Mouse (Mus musculus): Measurements from ENCODE around the gene Nolc1. TPM values are rescaled to one million over a fixed set of nuclear protein-coding genes. Genes with fewer than 3 reads are reported as not detected.
A peak's percentile ranks its signal among the peaks of the same experiment; 100 is the strongest.

Gene Nolc1
- total RNA-seq (2021): 10 to 100 TPM; 42.0 to 56.0 TPM
- long read RNA-seq, experiment 1, transcript Nolc1-203 (13 exons, 3,523 nt): major isoform, 7 of 35 reads
- long read RNA-seq, experiment 1, partial matches to known transcripts: 12 of 35 reads
- long read RNA-seq, experiment 1, other reads (novel, unspliced or antisense): 15 of 35 reads
- long read RNA-seq, experiment 2, transcript Nolc1-203 (13 exons, 3,523 nt): major isoform, 5 of 20 reads
- long read RNA-seq, experiment 2, partial matches to known transcripts: 2 of 20 reads
- long read RNA-seq, experiment 2, other reads (novel, unspliced or antisense): 12 of 20 reads

DNA sequence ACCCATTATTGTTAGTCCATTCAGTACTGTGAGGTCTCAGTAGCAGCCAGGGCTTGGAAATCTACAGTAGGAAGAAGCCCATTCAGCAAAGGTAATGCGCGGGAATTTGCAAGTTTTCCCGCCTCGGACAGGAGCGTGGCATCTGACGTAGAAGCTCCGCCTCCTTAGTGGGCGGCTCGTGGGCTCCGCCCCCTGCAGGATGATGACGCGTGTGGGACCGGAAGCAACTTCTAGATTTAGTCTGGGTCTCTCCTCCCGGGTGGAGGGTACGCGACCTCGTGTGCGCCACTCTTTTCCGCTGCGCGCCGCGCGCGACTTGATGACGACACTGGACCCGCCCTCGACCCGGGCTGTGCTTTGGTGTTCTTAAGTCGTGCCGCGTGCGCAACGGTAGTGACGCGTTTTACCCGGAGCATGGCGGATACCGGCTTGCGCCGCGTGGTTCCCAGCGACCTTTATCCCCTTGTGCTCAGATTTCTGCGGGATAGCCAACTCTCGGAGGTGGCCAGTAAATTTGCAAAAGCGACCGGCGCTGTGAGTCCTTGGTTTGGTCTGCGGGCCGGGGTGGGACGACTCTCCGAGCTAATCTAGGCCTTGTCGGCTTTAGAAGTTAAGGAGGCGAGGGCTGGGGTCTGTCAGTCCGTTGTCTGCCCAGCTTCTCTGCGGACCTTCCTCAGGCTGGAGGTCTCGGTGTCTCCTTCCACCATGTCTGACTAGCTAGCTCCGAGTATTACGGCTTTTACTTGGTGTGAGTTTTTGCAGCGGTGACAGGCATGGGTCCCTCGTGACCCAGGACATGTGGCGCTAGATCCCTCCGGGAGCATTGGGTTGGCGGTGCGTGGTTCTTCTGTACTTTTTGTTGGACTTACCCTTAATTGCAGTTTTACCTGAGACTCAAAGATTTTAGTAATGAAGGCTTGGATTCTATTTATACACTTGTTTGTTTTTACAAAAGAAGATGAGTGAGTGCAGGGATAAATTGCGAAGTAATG lies at the start of gene Nolc1:
TSS of gene Nolc1 (plus strand) at position 248 of the 992 bp plus-strand sequence.
- peak; percentile 99 to 100 for DNase-seq

DNA sequence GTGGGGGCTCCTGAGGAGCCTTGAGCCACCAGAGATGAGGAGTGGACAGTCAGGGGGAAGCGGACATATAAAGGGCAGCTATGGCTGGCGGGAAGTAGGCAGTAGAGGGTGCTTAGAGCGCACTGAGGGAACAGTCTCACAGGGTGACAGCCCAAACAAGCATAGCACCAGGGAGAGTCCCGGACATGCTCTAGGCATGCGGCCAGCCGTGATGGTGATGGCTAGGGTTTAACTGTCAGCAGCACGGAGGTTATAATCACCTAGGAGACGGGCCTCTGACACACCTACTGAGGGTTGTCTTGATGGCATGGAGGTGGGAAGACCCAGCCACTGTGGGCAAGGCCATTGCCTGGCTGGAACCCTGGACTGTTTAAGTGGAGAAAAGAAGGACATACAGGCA lies 49.1 kb upstream of the Nolc1 start:
- no peak for DNase-seq

DNA sequence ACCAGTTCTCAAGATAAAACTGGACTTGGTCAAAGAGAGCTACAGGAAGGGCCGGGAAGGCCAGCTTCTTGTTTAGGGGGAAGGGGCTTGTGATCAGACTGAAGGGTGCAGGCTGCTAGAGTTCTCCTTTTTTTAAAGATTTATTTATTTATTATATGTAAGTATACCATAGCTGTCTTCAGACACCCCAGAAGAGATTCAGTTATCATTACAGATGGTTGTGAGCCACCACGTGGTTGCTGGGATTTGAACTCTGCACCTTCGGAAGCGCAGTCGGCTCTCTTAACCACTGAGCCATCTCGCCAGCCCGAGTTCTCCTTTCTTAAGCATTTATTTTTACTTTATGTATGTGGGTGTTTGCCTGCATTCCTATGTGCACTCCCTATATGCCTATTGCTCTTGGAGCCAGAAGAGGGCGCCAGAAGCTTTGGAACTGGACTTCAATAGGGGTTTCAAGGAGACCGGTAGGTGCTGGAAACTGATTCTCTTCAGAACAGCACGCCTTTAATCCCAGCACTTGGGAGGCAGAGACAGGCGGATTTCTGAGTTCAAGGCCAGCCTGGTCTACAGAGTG lies 46.8 kb upstream of the Nolc1 start:
- no peak for DNase-seq

DNA sequence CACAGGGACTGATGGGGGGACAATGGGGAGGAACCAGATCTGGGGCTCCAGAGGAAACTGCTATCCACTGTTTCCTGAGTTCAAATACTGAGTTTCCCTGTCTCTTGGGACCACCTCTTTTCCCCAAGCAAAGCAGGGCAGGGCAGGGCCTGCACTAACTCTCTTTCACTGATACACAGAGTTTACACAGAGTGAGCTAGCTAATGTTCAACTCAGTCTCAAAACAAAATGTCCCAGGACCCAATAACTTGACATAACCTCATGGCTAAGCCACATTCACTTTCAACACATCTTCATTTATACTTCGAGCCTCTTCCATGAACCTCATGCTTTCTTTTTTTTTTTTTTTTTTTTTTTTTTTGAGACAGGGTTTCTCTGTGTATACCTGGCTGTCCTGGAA lies 46.0 kb upstream of the Nolc1 start:
- DNase-seq: no peak

DNA sequence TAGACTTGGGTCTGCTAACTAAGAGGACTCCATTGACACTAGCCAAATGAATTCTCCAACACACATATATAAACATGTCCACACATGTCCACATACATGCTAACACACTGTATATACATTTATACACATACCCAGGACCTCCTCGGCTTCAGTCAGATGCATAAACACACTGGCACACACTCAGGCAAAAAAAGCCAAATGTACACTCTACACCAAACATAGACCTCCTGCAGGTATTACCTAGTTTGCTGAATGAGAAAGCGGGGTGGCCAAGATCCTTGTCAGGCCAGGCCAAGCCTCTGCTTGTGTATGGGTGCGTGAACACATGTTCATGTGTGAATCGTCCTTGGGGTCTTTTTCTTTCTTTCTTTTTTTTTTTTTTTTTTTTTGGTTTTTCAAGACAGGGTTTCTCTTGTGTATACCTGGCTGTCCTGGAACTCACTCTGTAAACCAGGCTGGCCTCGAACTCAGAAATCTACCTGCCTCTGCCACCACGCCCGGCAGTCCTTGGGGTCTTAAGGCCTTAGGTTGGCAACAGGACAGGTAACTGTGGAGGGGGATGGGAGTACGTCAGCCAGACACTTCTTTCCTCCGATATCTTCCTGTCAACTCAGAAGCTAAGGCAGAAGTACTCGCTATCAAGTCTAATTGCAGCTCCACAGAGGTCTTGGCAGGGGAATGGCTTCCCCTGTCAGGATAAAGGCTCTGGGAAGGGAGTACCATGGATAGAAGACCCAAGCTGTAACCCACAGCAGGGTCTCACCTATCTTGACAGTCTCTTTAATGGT lies 45.3 kb upstream of the Nolc1 start:
- no peak for DNase-seq

DNA sequence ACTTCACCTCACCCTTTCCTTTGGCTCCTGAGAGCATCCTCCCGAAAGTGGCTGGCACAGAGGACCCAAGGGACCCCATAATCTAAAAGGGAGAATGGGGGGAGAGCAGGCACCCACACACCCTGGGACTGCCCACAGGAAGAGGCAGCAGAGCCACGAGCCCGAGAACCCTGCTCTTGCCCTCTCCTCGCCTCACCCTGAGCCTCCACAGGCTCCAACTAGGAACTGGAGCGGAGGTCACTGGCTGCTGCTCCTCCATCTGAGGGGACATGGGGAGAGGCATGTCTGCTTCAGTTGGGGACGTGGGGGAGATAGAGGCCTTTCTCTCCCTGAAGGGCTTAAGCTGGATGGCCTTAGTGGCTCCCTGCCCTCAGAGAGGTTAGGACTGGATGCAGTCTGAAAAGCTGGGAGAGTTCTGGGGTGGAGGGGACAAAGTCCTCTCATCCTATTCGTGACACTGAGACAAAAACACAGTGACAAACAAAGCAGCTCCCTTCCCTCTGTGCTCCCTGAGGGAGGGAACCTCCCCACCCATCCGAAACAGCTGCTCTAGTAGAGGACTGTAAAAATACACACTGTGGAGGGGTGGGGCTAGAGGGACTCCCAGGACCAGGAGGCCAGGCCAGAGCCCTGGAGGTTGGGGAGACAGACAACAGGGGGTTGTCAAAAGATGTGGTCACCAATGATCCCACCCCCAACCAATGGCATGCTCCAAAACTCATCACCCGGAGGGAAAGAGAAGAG lies 43.8 kb upstream of the Nolc1 start:
- DNase-seq: no peak

DNA sequence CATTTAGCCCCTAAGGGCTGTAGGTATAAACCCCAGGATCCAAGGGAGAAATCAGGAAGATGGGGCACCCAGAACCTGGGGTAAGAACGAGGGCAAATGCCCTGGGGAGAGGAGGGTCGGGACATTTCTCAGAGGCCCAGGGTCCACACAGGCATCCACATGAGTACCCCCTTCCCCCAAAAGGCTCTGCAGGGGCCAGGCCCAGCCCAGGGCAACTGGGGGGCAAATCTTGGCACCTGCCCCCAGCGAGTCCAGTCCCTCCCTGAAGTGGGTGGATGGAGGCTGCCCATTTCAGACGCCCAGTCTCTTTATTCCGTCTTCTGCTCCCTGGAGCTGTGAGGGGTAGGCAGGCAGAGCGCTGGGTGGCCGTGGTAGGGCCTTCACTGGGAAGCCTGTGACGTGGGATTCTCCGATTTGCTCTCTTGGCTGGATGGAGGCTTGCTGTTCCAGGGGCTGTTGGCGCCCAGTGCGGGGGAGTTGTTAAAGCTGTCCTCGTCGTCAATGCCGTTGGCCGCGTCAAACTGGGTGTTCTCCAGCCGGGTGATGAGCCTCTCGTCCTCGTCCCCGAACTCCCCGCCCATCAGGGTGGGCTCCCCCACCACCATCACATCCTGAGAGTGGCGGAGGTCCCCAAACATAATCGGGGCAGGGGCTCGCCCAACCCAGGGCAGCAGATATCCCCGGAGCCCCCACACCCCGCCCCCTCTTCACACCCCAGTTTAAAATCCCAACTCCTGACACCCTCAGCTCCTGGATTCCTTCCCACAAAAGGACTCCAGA lies 42.7 kb upstream of the Nolc1 start:
- no peak for DNase-seq

DNA sequence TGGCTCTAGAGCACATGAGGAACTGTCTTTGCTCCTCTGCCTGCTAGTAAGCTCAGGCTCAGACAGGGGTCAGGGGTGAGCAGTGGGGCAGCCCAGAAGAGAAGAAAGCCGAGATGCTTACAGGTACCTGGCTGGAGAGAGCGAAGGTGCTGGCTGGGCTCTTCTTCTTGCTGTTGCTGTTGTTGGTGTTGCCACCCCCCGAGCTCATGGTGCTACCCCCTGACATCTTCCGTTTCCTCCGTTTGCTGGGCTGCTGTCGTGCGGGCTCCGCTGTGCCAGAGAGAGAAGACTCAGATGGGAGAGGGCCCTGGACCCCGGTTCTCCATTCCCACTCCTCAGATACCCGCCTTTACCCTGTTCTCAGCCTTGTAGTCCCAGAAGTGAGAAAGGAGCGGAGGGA lies 41.8 kb upstream of the Nolc1 start:
- DNase-seq: no peak

DNA sequence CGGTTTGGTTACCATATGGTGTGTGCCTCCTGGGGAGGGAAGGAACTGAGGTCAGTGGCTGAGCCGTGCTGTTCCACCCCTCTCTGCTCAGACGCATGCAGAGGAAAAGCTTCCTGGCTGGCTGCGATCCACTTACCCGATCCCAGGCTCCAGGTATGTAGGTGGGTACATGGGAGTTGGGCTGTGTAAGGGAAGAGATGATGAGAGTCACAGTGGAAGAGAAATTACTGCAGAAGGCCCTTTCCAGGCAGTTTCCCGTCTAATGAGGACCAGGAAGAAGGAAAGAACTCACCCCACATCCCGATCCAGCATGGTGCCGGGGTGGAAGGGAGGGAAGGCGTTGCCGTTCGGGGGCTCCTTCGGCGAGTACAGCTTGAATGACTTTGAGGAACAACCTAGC lies 39.7 kb upstream of the Nolc1 start:
- DNase-seq: no peak

DNA sequence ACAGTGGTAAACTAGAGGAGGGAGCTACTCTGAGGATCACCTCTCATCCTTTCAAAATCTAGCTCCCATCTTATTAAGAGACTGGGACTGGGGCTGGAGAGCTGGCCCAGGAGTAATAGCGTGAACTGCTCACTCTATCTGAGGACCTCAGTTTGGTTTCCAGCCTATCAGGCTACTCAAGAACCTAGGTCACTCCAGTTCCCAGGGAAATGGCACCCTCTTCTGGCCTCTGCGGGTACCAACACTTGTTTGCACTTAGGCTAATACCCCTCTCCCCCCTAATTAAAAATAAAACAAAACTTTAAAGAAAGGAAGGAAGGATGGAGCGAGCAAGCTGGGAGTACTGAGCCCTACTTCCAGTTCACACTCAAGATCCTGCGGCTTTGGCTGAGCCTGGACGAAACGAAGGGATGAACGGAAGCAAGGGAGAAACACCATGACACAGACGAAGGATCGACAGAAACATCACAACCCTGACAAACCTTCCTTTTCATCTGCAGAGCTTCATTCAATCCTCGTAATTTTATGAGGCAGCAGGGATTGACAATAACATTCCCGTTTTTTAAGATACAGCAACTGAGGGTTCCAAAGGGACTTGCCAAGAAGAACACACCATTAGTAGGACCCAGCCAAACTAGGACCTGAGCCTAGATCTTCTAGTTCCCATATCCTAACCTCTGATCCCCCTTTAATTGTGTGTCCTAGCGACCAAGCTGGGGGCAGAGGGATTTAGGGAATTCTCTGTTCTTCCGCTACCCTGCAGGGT lies 39.0 kb upstream of the Nolc1 start:
- no peak for DNase-seq

DNA sequence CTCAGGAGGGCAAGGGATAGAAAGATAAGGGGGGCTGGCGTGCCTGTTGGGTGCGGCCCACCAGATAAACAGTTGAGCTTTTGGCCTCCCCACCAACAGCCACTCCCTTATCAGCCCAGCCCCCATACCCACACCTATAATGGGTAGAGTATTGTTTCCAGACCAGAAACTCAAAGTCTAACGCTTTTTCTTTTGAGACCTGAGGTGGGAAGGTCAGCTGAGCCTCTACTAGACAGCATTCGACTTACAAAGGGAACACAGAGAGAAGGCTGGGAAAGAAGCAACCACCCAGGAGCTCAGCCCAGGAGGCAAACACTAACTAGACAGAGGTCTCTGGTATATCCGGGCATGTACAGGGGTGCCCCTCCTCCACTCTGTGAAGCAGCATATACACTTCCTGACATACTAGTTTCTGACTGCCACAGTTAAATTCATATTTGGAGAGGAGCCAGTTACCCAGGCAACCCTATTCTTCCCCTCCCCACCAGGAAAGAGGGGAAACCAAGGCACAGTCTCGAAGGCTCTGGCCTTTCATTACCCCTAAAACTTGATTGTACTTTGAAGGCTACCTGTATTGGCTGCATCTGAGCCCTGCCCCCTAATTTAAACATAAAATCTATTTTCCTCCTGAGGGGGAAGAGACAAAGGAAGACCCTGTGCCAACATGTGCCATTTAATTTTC lies 38.3 kb upstream of the Nolc1 start:
- no peak for DNase-seq

DNA sequence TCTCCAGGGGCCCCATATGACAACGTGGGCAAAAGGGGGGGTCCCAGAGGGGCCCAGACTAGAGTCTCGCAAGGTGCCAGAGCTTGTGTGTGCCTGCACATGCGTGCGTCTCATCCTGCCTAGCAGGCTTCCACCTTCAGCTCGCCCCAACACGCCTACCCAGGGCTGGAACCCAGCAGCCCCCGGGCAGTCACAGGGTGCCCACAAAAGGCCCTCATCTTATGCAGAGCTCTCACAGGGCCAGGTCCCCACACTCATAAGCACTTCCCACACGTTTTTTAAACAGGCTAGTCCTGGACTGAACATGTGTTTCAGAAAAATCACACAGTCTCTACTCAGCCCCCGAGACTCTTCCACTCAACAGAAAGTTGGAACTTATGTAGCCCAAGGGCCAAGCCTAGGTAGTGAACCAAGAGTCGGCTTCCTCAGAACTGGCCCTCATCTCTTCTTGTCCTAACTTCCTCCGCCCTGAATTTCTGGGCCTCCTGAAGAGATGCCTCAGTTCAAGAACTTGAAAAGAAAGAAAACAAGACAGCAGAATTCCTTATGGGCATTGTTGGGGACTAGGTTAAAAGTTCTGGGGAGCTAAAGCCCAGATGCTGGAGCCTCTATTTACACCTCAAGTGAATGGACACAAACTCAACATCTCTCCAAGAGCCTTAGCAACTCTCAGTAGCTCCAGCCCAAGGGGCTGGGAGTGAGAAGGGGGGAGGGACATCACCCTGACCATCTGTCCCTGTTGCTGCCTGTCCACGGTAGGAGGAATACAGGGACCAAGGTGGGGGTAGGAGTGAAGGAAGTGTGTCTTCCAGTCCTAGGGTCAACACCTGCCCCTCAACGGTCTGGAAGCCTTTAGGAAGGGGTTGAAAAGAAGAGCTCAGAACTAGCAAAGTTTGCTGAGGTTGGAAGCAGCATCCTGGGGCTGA lies 37.5 kb upstream of the Nolc1 start:
- DNase-seq: no peak

DNA sequence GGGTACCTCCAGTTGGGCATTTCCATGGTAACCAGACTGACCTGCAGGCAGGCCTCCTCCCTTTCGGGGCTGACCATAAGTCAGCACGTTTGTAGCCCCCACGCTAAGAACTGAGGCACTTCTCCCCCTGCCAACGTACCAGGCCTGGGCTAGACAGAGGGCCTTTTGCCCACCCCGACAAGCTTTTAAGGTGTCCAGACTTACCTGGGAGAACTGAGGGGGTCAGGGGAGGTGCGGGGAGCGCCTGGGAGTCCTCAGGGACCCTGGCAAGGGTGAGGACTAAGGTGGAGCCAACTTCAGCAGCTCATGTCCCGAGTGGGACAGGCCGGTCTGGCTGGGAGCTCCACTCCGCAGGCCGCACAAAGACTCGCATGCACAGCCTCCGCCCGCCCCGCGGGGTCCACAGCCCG lies 36.8 kb upstream of the Nolc1 start:
- DNase-seq: peak in 1 of 2 experiments; percentile 36

DNA sequence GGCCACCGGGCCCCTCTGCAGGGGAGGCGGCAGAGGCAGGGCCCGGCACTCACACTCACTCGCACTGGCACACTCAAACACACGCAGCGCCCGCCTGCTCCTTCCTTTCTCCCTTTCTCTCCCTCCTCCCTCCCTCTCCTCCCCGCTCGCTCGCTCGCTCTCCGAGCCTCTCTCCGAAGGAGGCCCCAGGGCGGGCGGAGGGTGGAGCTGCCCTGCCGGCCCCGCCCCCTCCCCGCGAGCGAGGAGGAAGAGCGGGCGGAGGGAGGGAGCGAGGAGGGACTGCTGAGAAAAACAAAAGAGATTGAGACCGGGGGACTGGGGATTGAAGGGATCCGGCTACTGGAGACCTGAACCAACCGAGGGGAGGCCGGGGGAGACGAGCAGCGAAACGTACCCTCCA lies 36.2 kb upstream of the Nolc1 start:
- peak; percentile 93 to 98 for DNase-seq

DNA sequence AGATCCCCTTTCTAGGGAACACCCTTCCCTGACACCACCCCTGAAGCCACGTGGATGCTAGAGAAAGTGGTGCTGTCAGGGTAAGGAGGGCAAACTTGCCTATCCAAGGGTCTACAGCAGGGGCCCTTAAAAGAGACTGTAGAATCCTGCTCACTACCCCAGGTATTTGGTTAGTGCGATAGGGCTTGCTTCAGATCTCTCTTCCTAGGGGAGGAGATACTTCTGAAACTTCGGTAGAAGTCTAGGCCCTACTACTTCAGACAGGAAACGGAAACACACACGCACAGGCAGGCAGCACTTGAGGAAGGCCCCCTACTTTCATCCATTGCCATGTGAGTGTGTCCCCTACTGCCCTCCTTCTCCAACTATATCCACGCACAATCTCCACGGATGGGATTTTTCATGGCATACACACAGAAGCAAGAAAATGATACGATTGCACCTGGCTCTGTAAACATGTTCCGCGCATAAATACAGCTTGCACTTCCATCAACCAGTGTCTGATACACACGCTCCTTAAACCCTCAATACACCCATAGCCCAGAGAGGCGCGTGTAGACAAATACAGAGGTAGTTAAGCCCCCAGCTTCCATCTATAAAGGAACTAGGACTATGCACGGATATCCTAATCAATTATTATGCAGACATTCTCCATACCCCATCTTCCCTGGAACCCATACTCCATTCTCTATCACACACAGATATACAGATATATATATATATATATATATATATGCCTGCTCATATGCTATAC lies 35.3 kb upstream of the Nolc1 start:
- no peak for DNase-seq

DNA sequence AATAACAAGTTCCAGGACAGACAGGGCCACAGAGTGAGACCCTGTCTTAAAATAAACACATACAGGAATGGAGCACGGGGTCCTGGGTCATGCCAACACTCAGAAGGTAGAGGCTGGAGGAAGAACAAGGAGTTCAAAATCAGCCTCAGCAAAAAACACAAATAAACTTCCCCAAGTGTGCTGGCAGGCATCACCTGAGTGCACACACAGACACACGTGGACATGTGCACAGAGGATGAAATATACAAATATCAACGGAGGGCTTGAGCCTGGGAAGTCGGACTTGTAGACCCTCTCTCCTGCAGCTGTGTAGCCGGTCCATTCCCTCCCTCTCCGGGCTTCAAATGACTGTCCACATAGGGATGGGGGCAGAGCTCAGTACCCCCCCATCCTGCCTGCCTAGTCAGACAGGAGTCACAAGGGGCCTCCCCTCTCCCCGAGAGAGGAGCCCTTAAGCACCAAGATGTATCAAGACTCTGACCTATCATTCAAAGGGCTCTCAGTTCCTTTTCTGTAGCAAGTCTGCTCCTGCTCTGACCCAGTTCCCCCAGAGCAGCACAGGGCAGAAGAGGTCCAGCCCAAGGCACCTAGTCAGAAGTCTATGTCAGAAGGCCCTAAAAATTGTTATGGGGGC lies 34.2 kb upstream of the Nolc1 start:
- no peak for DNase-seq

Data from adrenal gland, postnatal 36 days (tissue).